Comparison of ENCODE assay signal across 8 mouse cellular contexts in genomic region chr2:174674287-174675045, GRCm38 (mm10). TPM values are rescaled to one million over a fixed set of nuclear protein-coding genes. Genes with fewer than 3 reads are reported as not detected.
DNase-seq lines count a peak whose midpoint lies in the region; ATAC-seq and TF ChIP-seq lines count a peak whose summit lies in the region.

No protein-coding gene starts in this region.

- H3K27me3 ChIP-seq in cerebellum, adult 2 months (ENCODE audit: control insufficient read depth, insufficient read depth, low read length), result no peaks in the 10 kb centered on the region
- no peaks in the 10 kb centered on the region for H3K27me3 ChIP-seq in limb, embryonic 11.5 days (ENCODE audit: control insufficient read depth, insufficient read depth, low read length)
- H3K27me3 ChIP-seq in stomach, embryonic 15.5 days (replicated peaks), result no peaks in the 10 kb centered on the region

- no peak overlapping the region for H3K27ac ChIP-seq in cerebellum, adult 2 months (ENCODE audit: insufficient read depth, low read length)
- no peak overlapping the region for H3K27ac ChIP-seq in limb, embryonic 11.5 days (replicated peaks; ENCODE audit: low read depth, low read length)
- H3K27ac ChIP-seq in stomach, embryonic 15.5 days, result peak overlapping the region; percentile 31; the same call in 1 of the 2 replicates

- peak overlapping the region; percentile 50 for H3K4me3 ChIP-seq in cerebellum, adult 2 months (replicated peaks; ENCODE audit: insufficient read depth, low read depth, low read length)
- H3K4me3 ChIP-seq in limb, embryonic 11.5 days (ENCODE audit: low read depth, low read length), result peak overlapping the region; percentile 25
- peak overlapping the region; percentile 46 for H3K4me3 ChIP-seq in stomach, embryonic 15.5 days (replicated peaks)

- 2% methylated on average over 16 of the region's 16 CpGs for WGBS in cerebellum, adult 2 months
- 2% methylated on average over 16 of the region's 16 CpGs for WGBS in limb, embryonic 11.5 days
- WGBS in stomach, embryonic 15.5 days, result 3% methylated on average over 16 of the region's 16 CpGs

- H3K4me2 ChIP-seq in limb, embryonic 11.5 days (ENCODE audit: low read depth, severe bottlenecking), result peak overlapping the region; percentile 83
- peak overlapping the region; percentile 92 for H3K4me2 ChIP-seq in stomach, embryonic 15.5 days

- no peaks in the 10 kb centered on the region for H3K36me3 ChIP-seq in limb, embryonic 11.5 days (ENCODE audit: control insufficient read depth, insufficient read depth, low read length)
- H3K36me3 ChIP-seq in stomach, embryonic 15.5 days, result no peaks in the 10 kb centered on the region

- no peaks in the 10 kb centered on the region for H3K4me1 ChIP-seq in cerebellum, adult 2 months (ENCODE audit: control insufficient read depth, insufficient read depth, low read length)
- H3K4me1 ChIP-seq in limb, embryonic 11.5 days (ENCODE audit: control insufficient read depth, insufficient read depth, low read length), result peaks cover 10% of the 10 kb centered on the region
- peaks cover 5% of the 10 kb centered on the region; the same call in 1 of the 2 replicates for H3K4me1 ChIP-seq in stomach, embryonic 15.5 days

- H3K9me3 ChIP-seq in limb, embryonic 11.5 days (ENCODE audit: control insufficient read depth, low read length), result no peaks in the 10 kb centered on the region
- no peaks in the 10 kb centered on the region for H3K9me3 ChIP-seq in stomach, embryonic 15.5 days

- no peak for TF ChIP-seq POLR2A in cerebellum, adult 2 months (IDR thresholded peaks at IDR 0.05; ENCODE audit: borderline replicate concordance, insufficient read depth, low read length)

- H3K9ac ChIP-seq in limb, embryonic 11.5 days (ENCODE audit: low read length), result peak overlapping the region; percentile 44; the same call in 1 of the 2 replicates
- peak overlapping the region; percentile 17; the same call in 1 of the 2 replicates for H3K9ac ChIP-seq in stomach, embryonic 15.5 days

- DNase-seq in cerebellum, adult 2 months, result no peak
- DNase-seq in cerebellum, adult 18-20 months, result no peak
- peak; percentile 1 for DNase-seq in lung, postnatal 36 days
- DNase-seq in lung, postnatal 25 days (ENCODE audit: low spot score), result no peak
- no peak for DNase-seq in limb, embryonic 11.5 days (ENCODE audit: low spot score)
- DNase-seq in layer of hippocampus, adult 18-20 months (ENCODE audit: low spot score in 2 of 2), result no peak
- DNase-seq in gastrocnemius, adult 8-10 months (ENCODE audit: low spot score in 2 of 2), result no peak

- TF ChIP-seq CTCF in cerebellum, adult 2 months (IDR thresholded peaks at IDR 0.05; ENCODE audit: borderline replicate concordance, insufficient read depth, low read depth, low read length), result no peak

- ATAC-seq in limb, embryonic 11.5 days (ENCODE audit: insufficient number of reproducible peaks, low FRiP score, low TSS enrichment, low read depth), result peak; percentile 56
- peak; percentile 15; the same call in 1 of the 2 replicates for ATAC-seq in stomach, embryonic 15.5 days (ENCODE audit: insufficient read depth, low FRiP score, low read depth)

RNA-seq across cellular contexts. Expression of gene Zfp831, which starts 31.1 kb away (rescaled TPM):
- 0.17 and 0.20 TPM in 2 replicates for polyA plus RNA-seq in cerebellum, adult 2 months (2012; rRNA removed)
- polyA plus RNA-seq in limb, embryonic 11.5 days (2014; fragmentation: Nextera tagmentation; extraction: Ambion mirVana), result 0.03 TPM in 1 of 2 replicates, not detected in the other
- 0.03 and 0.04 TPM in 2 replicates for polyA plus RNA-seq in stomach, embryonic 15.5 days (2015; fragmentation: Nextera tagmentation; extraction: Ambion mirVana)
- total RNA-seq in layer of hippocampus, adult 18-20 months (2021), result 10 to 100 TPM; 24.0 to 26.3 TPM
- under 1 TPM in 1 of 4 experiments, not detected in 3; 0.03 TPM for total RNA-seq in gastrocnemius, adult 8-10 months (2022)
